Mouse (Mus musculus) layer of hippocampus, adult 2 months (tissue): ENCODE measurements around the gene Tmed1. TPM values are rescaled to one million over a fixed set of nuclear protein-coding genes. Genes with fewer than 3 reads are reported as not detected.
A peak's percentile ranks its signal among the peaks of the same experiment; 100 is the strongest.

Experiments
- DNase-seq, 2 experiments: peaks; one replicate each; pipeline ENCODE4 v3.0.0; 2022; ENCODE audit warnings: low spot score in 2 of 2
- H3K27ac ChIP-seq: fragments of 200-600 bp; 2 replicates; pipeline ENCODE4 v1.8.1; 2022
- H3K4me3 ChIP-seq: fragments of 200-600 bp; 2 replicates; pipeline ENCODE4 v1.8.1; 2022; ENCODE audit warnings: mild to moderate bottlenecking
- CTCF ChIP-seq: fragments of 200-600 bp; conservative IDR thresholded peaks from 2 replicates; pipeline ENCODE4 v1.8.1; 2022; ENCODE audit warnings: antibody characterized with exemption, mild to moderate bottlenecking, moderate library complexity
- total RNA-seq, 2 experiments: library from RNA; stranded (reverse); gene quantifications; 2 replicates each; pipeline ENCODE4 v1.2.3; 2021

Gene Tmed1
- total RNA-seq, 2 experiments from 2014 or later: 13.5 to 15.5 TPM

GRCm38 (mm10) chr9:21513466-21513865, 3.4 kb upstream of the Tmed1 start:
- Histone ChIP-seq H3K27ac (no peak overlapping the region), H3K4me3 (no peak overlapping the region)
- TF ChIP-seq CTCF: no peak
- DNase-seq: no peak

GRCm38 (mm10) chr9:21511052-21511451, 1.0 kb upstream of the Tmed1 start:
- no peak for DNase-seq
- TF ChIP-seq CTCF: no peak
- Histone ChIP-seq H3K27ac (peak overlapping the region; percentile 98), H3K4me3 (peak overlapping the region; percentile 71)

- DNase-seq: no peak
- no peak for TF ChIP-seq CTCF
- peak overlapping the region; percentile 71 for H3K4me3 ChIP-seq
- peak overlapping the region; percentile 98 for H3K27ac ChIP-seq
These were observed 600 bp upstream of the Tmed1 start for GRCm38 (mm10) chr9:21510689-21511015.

- peak overlapping the region; percentile 98 for H3K27ac ChIP-seq
- DNase-seq: no peak
- peak overlapping the region; percentile 71 for H3K4me3 ChIP-seq
- TF ChIP-seq CTCF: no peak
These were observed 1.1 kb downstream of the Tmed1 start for GRCm38 (mm10) chr9:21508871-21509404.

- H3K27ac ChIP-seq: no peak overlapping the region
- DNase-seq: no peak
- no peak for TF ChIP-seq CTCF
These were observed 2.2 kb downstream of the Tmed1 start for GRCm38 (mm10) chr9:21507753-21508430.

GRCm38 (mm10) chr9:21505767-21506166, 4.3 kb downstream of the Tmed1 start:
- TF ChIP-seq CTCF: no peak
- no peak for DNase-seq
- H3K4me3 ChIP-seq: no peak overlapping the region
- no peak overlapping the region for H3K27ac ChIP-seq

More at GRCm38 (mm10) chr9:21507753-21508430, 2.2 kb downstream of the Tmed1 start:
- H3K4me3 ChIP-seq: no peak overlapping the region

GRCm38 (mm10) chr9:21503352-21503751, 6.7 kb downstream of the Tmed1 start:
- no peak for TF ChIP-seq CTCF
- no peak overlapping the region for H3K4me3 ChIP-seq
- H3K27ac ChIP-seq: no peak overlapping the region
- DNase-seq: no peak

GRCm38 (mm10) chr9:21498284-21498902, 11.7 kb downstream of the Tmed1 start:
- no peak for TF ChIP-seq CTCF
- H3K27ac ChIP-seq: no peak overlapping the region
- no peak for DNase-seq
- H3K4me3 ChIP-seq: no peak overlapping the region

- H3K27ac ChIP-seq: peak overlapping the region; percentile 61; the same call in 1 of the 2 replicates
- no peak for TF ChIP-seq CTCF
These were observed 12.4 kb downstream of the Tmed1 start for GRCm38 (mm10) chr9:21497664-21498063.

GRCm38 (mm10) chr9:21497050-21497542, 13.0 kb downstream of the Tmed1 start:
- peak; percentile 40 to 70 for DNase-seq
- peak overlapping the region; percentile 61; the same call in 1 of the 2 replicates for H3K27ac ChIP-seq

More at GRCm38 (mm10) chr9:21497664-21498063, 12.4 kb downstream of the Tmed1 start:
- DNase-seq: no peak
- H3K4me3 ChIP-seq: no peak overlapping the region

GRCm38 (mm10) chr9:21496308-21497049, 13.6 kb downstream of the Tmed1 start:
- DNase-seq: no peak
- H3K4me3 ChIP-seq: no peak overlapping the region
- peak overlapping the region; percentile 61; the same call in 1 of the 2 replicates for H3K27ac ChIP-seq
- no peak for TF ChIP-seq CTCF

More at GRCm38 (mm10) chr9:21497050-21497542, 13.0 kb downstream of the Tmed1 start:
- H3K4me3 ChIP-seq: no peak overlapping the region
- no peak for TF ChIP-seq CTCF

GRCm38 (mm10) chr9:21494726-21495125, 15.3 kb downstream of the Tmed1 start:
- peak overlapping the region; percentile 39 for H3K27ac ChIP-seq
- DNase-seq: no peak
- no peak overlapping the region for H3K4me3 ChIP-seq
- TF ChIP-seq CTCF: no peak

- no peak for TF ChIP-seq CTCF
- DNase-seq: no peak
- peak overlapping the region; percentile 25 for H3K27ac ChIP-seq
- H3K4me3 ChIP-seq: no peak overlapping the region
These were observed 16.1 kb downstream of the Tmed1 start for GRCm38 (mm10) chr9:21493907-21494306.
